Mouse (Mus musculus) embryonic facial prominence, embryonic 12.5 days (tissue): Measurements from ENCODE around the gene Cyp46a1. TPM values are rescaled to one million over a fixed set of nuclear protein-coding genes. Genes with fewer than 3 reads are reported as not detected.

Experiments used
- ATAC-seq: fragments of 200-750 bp; cut with Nextera tagmentation; 2 replicates; pipeline ENCODE4 v1.8.0; 2017; ENCODE audit not compliant: insufficient number of reproducible peaks, insufficient read depth, low FRiP score, low TSS enrichment
- H3K27ac ChIP-seq: fragments of 300-500 bp; sonication (generic); 2 replicates; pipeline ENCODE4 v1.5.1; 2016; ENCODE audit warnings: mild to moderate bottlenecking
- H3K27me3 ChIP-seq: fragments of 300-500 bp; sonication (generic); 2 replicates; pipeline ENCODE4 v1.6.1; 2016; ENCODE audit warnings: mild to moderate bottlenecking, moderate library complexity
- H3K36me3 ChIP-seq: fragments of 300-500 bp; sonication (generic); 2 replicates; pipeline ENCODE4 v1.6.1; 2016; ENCODE audit warnings: mild to moderate bottlenecking
- H3K4me1 ChIP-seq: fragments of 300-500 bp; sonication (generic); 2 replicates; pipeline ENCODE4 v1.6.1; 2016
- H3K4me2 ChIP-seq: fragments of 300-500 bp; sonication (generic); replicated peaks from 2 replicates; pipeline ENCODE4 v1.6.1; 2016; ENCODE audit warnings: mild to moderate bottlenecking, moderate library complexity
- H3K4me3 ChIP-seq: fragments of 300-500 bp; sonication (generic); 2 replicates; pipeline ENCODE4 v1.5.1; 2016; ENCODE audit warnings: mild to moderate bottlenecking
- H3K9ac ChIP-seq: fragments of 300-500 bp; sonication (generic); 2 replicates; pipeline ENCODE4 v1.6.1; 2016; ENCODE audit warnings: mild to moderate bottlenecking, moderate library complexity
- H3K9me3 ChIP-seq: fragments of 300-500 bp; sonication (generic); 2 replicates; pipeline ENCODE4 v1.6.1; 2016; ENCODE audit warnings: mild to moderate bottlenecking, moderate library complexity
- WGBS: fragments of 180-500 bp; shearing (Covaris S2); methylation state at CpG from one replicate; pipeline ENCODE4 v1.1.7; 2016; 5-methylcytosine and 5-hydroxymethylcytosine counted together
- polyA plus RNA-seq: library from polyadenylated mRNA; unstranded; fragments of >200 nt; fragmentation: Nextera tagmentation; extraction: Ambion mirVana; gene quantifications from 2 replicates; pipeline ENCODE4 v1.2.1, GENCODE M21; 2016

The Cyp46a1 gene
- polyA plus RNA-seq, 1 experiment from 2014 or later: 5.9 TPM

GRCm38 (mm10) chr12:108334529-108334928 is 348 bp downstream of the Cyp46a1 start:
- H3K27me3 ChIP-seq: peaks cover 35% of the 10 kb centered on the region
- no peaks in the 10 kb centered on the region for H3K9me3 ChIP-seq
- H3K36me3 ChIP-seq: no peaks in the 10 kb centered on the region
- H3K4me3 ChIP-seq: peak overlapping the region; percentile 67
- H3K27ac ChIP-seq: 0 out of 2 replicates have a peak overlapping the region, but pooled peaks have one; percentile 36
- ATAC-seq: peak; percentile 17; the same call in 1 of the 2 replicates
- WGBS: under 1% methylated on average over 32 of the region's 32 CpGs
- peaks cover 11% of the 10 kb centered on the region; the same call in 1 of the 2 replicates for H3K4me1 ChIP-seq
- peak overlapping the region; percentile 100 for H3K4me2 ChIP-seq
- H3K9ac ChIP-seq: peak overlapping the region; percentile 56

- Histone ChIP-seq H3K4me2 (no peak overlapping the region), H3K27me3 (peaks cover 23% of the 10 kb centered on the region), H3K9ac (no peak overlapping the region), H3K27ac (no peak overlapping the region), H3K9me3 (no peaks in the 10 kb centered on the region), H3K36me3 (no peaks in the 10 kb centered on the region), H3K4me1 (0 out of 2 replicates have a peak, but pooled peaks cover 7% of the 10 kb centered on the region), H3K4me3 (no peak overlapping the region)
- 18% methylated on average over 14 of the region's 14 CpGs for WGBS
- ATAC-seq: no peak
Measured at GRCm38 (mm10) chr12:108338572-108339190, 4.5 kb downstream of the Cyp46a1 start.

DNA sequence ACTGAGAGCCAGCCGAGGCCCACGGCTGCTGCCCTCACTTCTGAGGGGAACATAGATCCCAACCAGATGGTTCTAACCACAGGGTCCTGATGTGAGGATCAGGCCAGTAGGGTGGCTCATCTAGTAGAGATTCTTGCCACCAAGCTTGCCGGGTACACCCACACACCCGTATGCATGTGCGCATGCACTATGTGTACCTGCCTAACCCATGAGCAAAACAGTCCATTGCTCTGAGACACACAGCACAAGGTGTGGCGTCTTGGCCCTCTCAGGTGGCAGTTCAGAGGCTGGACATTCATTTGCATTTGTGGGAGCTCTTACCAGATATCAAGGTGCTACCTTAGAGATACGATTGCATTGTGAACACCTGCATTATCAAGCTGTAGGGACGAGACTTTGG is 14.0 kb downstream of the Cyp46a1 start:
- Histone ChIP-seq H3K36me3 (no peaks in the 10 kb centered on the region), H3K4me2 (no peak overlapping the region), H3K27me3 (peaks cover 26% of the 10 kb centered on the region), H3K27ac (no peak overlapping the region), H3K9me3 (no peaks in the 10 kb centered on the region), H3K4me1 (peaks cover 9% of the 10 kb centered on the region), H3K9ac (no peak overlapping the region), H3K4me3 (no peak overlapping the region)
- 82% methylated on average over 8 of the region's 8 CpGs for WGBS
- ATAC-seq: no peak

GRCm38 (mm10) chr12:108349026-108349425 is 14.8 kb downstream of the Cyp46a1 start:
- 70% methylated on average over 5 of the region's 5 CpGs for WGBS
- no peaks in the 10 kb centered on the region for H3K36me3 ChIP-seq
- no peak overlapping the region for H3K9ac ChIP-seq
- H3K4me2 ChIP-seq: no peak overlapping the region
- H3K27ac ChIP-seq: no peak overlapping the region
- H3K4me3 ChIP-seq: no peak overlapping the region
- no peak for ATAC-seq
- peaks cover 9% of the 10 kb centered on the region for H3K4me1 ChIP-seq
- no peaks in the 10 kb centered on the region for H3K9me3 ChIP-seq
- peaks cover 35% of the 10 kb centered on the region for H3K27me3 ChIP-seq

- no peak for ATAC-seq
- no peak overlapping the region for H3K9ac ChIP-seq
- peaks cover 9% of the 10 kb centered on the region for H3K4me1 ChIP-seq
- WGBS: 80% methylated on average over 10 of the region's 10 CpGs
- H3K9me3 ChIP-seq: no peaks in the 10 kb centered on the region
- no peak overlapping the region for H3K4me3 ChIP-seq
- H3K27ac ChIP-seq: no peak overlapping the region
- H3K36me3 ChIP-seq: no peaks in the 10 kb centered on the region
- peaks cover 41% of the 10 kb centered on the region for H3K27me3 ChIP-seq
- no peak overlapping the region for H3K4me2 ChIP-seq
Measured at GRCm38 (mm10) chr12:108350931-108351330, 16.8 kb downstream of the Cyp46a1 start.

GRCm38 (mm10) chr12:108352371-108353136 is 18.4 kb downstream of the Cyp46a1 start:
- no peak overlapping the region for H3K27ac ChIP-seq
- peaks cover 41% of the 10 kb centered on the region for H3K27me3 ChIP-seq
- WGBS: 6% methylated on average over 35 of the region's 35 CpGs
- H3K4me3 ChIP-seq: peak overlapping the region; percentile 33
- peak overlapping the region; percentile 53 for H3K4me2 ChIP-seq
- H3K9ac ChIP-seq: peak overlapping the region; percentile 45
- ATAC-seq: no peak; the same call in 1 of the 2 replicates
- no peaks in the 10 kb centered on the region for H3K9me3 ChIP-seq
- peaks cover 9% of the 10 kb centered on the region for H3K4me1 ChIP-seq
- H3K36me3 ChIP-seq: no peaks in the 10 kb centered on the region

GRCm38 (mm10) chr12:108354284-108354683 is 20.1 kb downstream of the Cyp46a1 start:
- no peak for ATAC-seq
- WGBS: 62% methylated on average over 2 of the region's 2 CpGs
- Histone ChIP-seq H3K36me3 (no peaks in the 10 kb centered on the region), H3K4me1 (peaks cover 9% of the 10 kb centered on the region), H3K9me3 (no peaks in the 10 kb centered on the region), H3K27ac (no peak overlapping the region), H3K4me2 (no peak overlapping the region), H3K9ac (no peak overlapping the region), H3K27me3 (peaks cover 41% of the 10 kb centered on the region), H3K4me3 (no peak overlapping the region)

DNA sequence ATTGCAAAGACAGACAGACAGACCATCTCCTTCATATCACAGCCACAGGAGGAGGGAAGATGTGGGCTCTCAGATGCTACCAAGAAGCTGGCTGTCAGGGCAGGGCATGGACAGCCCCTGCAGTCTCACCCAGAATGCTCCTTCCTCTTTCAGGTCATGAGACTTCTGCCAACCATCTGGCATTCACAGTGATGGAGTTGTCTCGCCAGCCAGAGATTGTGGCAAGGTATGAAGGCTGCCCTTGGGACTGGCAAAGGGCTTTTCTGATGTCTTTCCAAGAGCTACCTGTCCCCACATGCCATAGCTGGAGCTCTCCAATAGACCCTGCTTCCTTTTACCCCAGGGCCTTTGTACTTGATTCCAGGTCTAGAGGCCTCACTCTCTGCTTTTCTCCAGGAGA is 21.1 kb downstream of the Cyp46a1 start:
- no peak overlapping the region for H3K4me3 ChIP-seq
- peaks cover 41% of the 10 kb centered on the region for H3K27me3 ChIP-seq
- 76% methylated on average over 1 of the region's 1 CpGs for WGBS

DNA sequence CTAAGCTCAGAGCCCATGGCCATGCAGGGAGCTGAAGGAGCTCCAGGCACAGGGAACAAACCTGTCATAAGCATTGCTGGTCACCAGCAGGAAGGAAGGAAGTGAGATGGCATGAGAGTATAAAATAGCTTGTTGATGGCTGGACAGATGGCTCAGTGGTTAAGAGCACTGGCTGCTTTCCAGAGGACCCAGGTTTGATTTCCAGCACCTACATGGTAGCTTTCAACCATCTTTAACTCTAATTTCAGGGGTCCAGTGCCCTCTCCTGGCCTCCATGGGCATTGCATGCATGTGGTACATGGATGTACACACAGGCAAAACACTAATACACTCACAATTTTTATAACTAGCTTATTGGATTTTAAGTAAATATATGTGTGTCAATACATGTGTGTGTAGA is 21.8 kb downstream of the Cyp46a1 start:
- Histone ChIP-seq H3K4me1 (peaks cover 9% of the 10 kb centered on the region), H3K9ac (no peak overlapping the region), H3K4me3 (no peak overlapping the region), H3K27me3 (peaks cover 36% of the 10 kb centered on the region), H3K9me3 (no peaks in the 10 kb centered on the region), H3K4me2 (no peak overlapping the region), H3K27ac (no peak overlapping the region), H3K36me3 (no peaks in the 10 kb centered on the region)
- no peak for ATAC-seq

More for the DNA sequence above, 21.1 kb downstream of the Cyp46a1 start:
- no peak overlapping the region for H3K4me2 ChIP-seq
- H3K36me3 ChIP-seq: no peaks in the 10 kb centered on the region
- no peaks in the 10 kb centered on the region for H3K9me3 ChIP-seq
- no peak overlapping the region for H3K27ac ChIP-seq
- no peak overlapping the region for H3K9ac ChIP-seq
- no peak for ATAC-seq
- H3K4me1 ChIP-seq: peaks cover 9% of the 10 kb centered on the region

GRCm38 (mm10) chr12:108363796-108364195 is 29.6 kb downstream of the Cyp46a1 start:
- no peak overlapping the region for H3K4me3 ChIP-seq
- no peaks in the 10 kb centered on the region for H3K9me3 ChIP-seq
- no peak overlapping the region for H3K4me2 ChIP-seq
- no peaks in the 10 kb centered on the region for H3K27me3 ChIP-seq
- no peaks in the 10 kb centered on the region for H3K36me3 ChIP-seq
- H3K9ac ChIP-seq: no peak overlapping the region
- WGBS: 3% methylated on average over 5 of the region's 5 CpGs
- ATAC-seq: peak; percentile 41
- H3K27ac ChIP-seq: no peak overlapping the region
- H3K4me1 ChIP-seq: peaks cover 3% of the 10 kb centered on the region; the same call in 1 of the 2 replicates

- no peaks in the 10 kb centered on the region for H3K9me3 ChIP-seq
- peaks cover 3% of the 10 kb centered on the region; the same call in 1 of the 2 replicates for H3K4me1 ChIP-seq
- no peak overlapping the region for H3K9ac ChIP-seq
- H3K36me3 ChIP-seq: no peaks in the 10 kb centered on the region
- no peak overlapping the region for H3K27ac ChIP-seq
- WGBS: 20% methylated on average over 3 of the region's 3 CpGs
- no peak overlapping the region for H3K4me2 ChIP-seq
- ATAC-seq: no peak
- H3K27me3 ChIP-seq: no peaks in the 10 kb centered on the region
- H3K4me3 ChIP-seq: no peak overlapping the region
Measured at GRCm38 (mm10) chr12:108365340-108365739, 31.2 kb downstream of the Cyp46a1 start.

- whole genome bisulfite sequencing: 73% methylated on average over 7 of the region's 7 CpGs
- Histone ChIP-seq H3K9me3 (no peaks in the 10 kb centered on the region), H3K4me2 (no peak overlapping the region), H3K4me3 (no peak overlapping the region), H3K36me3 (no peaks in the 10 kb centered on the region), H3K9ac (no peak overlapping the region), H3K27me3 (no peaks in the 10 kb centered on the region), H3K27ac (no peak overlapping the region), H3K4me1 (peaks cover 7% of the 10 kb centered on the region; the same call in 1 of the 2 replicates)
- ATAC-seq: no peak
Measured at GRCm38 (mm10) chr12:108365868-108366267, 31.7 kb downstream of the Cyp46a1 start.
